Mouse (Mus musculus) heart, embryonic 15.5 days (tissue): Measurements from ENCODE around the gene Bcl7c. TPM values are rescaled to one million over a fixed set of nuclear protein-coding genes. Genes with fewer than 3 reads are reported as not detected.
"Not testable (repeated sequence)": the region's sequence is repeated elsewhere in the genome, so short reads cannot be mapped to it uniquely, and the experiment has no call there.

ENCODE experiments used
- ATAC-seq: fragments of 200-750 bp; cut with Nextera tagmentation; replicated peaks from 2 replicates; pipeline ENCODE4 v1.8.0; 2017; ENCODE audit warnings: low read depth, moderate TSS enrichment; ENCODE audit not compliant: insufficient number of reproducible peaks, insufficient read depth, low FRiP score
- H3K27ac ChIP-seq: fragments of 300-500 bp; sonication (generic); 2 replicates; pipeline ENCODE4 v1.5.1; 2015; ENCODE audit warnings: mild to moderate bottlenecking, inconsistent platforms
- H3K27me3 ChIP-seq: fragments of 300-500 bp; sonication (generic); 2 replicates; pipeline ENCODE4 v1.6.1; 2015; ENCODE audit warnings: inconsistent platforms
- H3K36me3 ChIP-seq: fragments of 300-500 bp; sonication (generic); 2 replicates; pipeline ENCODE4 v1.6.1; 2015; ENCODE audit warnings: mild to moderate bottlenecking, inconsistent platforms
- H3K4me1 ChIP-seq: fragments of 300-500 bp; sonication (generic); replicated peaks from 2 replicates; pipeline ENCODE4 v1.6.1; 2015; ENCODE audit warnings: inconsistent platforms
- H3K4me2 ChIP-seq: fragments of 300-500 bp; sonication (generic); 2 replicates; pipeline ENCODE4 v1.6.1; 2015; ENCODE audit warnings: inconsistent platforms, mild to moderate bottlenecking, moderate library complexity
- H3K4me3 ChIP-seq: fragments of 300-500 bp; sonication (generic); 2 replicates; pipeline ENCODE4 v1.5.1; 2015; ENCODE audit warnings: mild to moderate bottlenecking, inconsistent platforms
- H3K9ac ChIP-seq: fragments of 300-500 bp; sonication (generic); 2 replicates; pipeline ENCODE4 v1.6.1; 2015; ENCODE audit warnings: mild to moderate bottlenecking, inconsistent platforms
- H3K9me3 ChIP-seq: fragments of 300-500 bp; sonication (generic); replicated peaks from 2 replicates; pipeline ENCODE4 v1.6.1; 2016; ENCODE audit warnings: inconsistent platforms
- WGBS: fragments of 180-500 bp; shearing (Covaris S2); methylation state at CpG from one replicate; pipeline ENCODE4 v1.1.7; 2015; ENCODE audit warnings: mixed read lengths; 5-methylcytosine and 5-hydroxymethylcytosine counted together
- polyA plus RNA-seq: library from polyadenylated mRNA; unstranded; fragments of >200 nt; fragmentation: Nextera tagmentation; extraction: Ambion mirVana; gene quantifications from 2 replicates; pipeline ENCODE4 v1.2.1, GENCODE M21; 2015

The Bcl7c gene
- polyA plus RNA-seq, 1 experiment from 2014 or later, result 37.2 TPM

DNA sequence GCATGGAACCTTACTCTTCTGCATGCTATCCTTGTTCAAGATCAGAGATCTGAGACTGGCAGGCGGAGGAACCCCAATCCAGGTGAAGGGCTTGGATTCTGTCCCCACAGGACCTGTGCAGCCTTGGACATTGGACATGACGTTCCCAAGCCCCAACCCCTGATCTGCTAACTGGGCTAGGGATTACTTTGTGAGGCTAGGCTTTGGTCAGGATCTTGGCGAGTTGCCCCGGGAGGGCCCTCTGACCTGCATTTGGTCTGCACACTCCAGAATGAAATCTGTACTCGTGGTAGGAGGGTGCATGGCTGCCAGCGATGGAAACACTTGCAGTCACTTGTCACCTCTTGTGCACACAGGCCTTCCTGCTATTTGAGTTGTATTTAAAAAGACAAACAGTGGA lies 45.8 kb downstream of the Bcl7c start:
- 73% methylated on average over 6 of the region's 6 CpGs for WGBS
- H3K36me3 ChIP-seq, result peaks cover 6% of the 10 kb centered on the region; the same call in 1 of the 2 replicates

DNA sequence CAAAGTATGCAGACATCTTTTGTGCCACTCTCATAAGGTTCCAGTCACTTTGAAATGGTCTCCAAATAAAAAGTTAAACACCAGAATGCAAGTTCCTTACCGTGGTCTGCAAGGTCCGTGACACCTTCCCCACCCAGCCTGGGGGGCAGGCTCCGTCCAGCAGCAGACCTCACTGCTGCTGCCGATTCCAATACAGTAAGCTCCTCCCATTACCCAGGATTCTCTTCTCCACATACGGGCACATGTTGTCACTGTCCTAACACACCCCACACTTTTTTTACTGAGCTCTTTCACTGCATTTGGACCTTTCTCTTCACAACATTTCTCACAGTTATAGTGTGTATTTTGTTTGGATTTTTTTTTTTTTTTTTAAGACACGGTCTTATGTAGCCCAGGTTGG lies 46.9 kb downstream of the Bcl7c start:
- Histone ChIP-seq H3K4me3 (no peak overlapping the region), H3K4me1 (no peaks in the 10 kb centered on the region), H3K9ac (no peak overlapping the region), H3K9me3 (no peaks in the 10 kb centered on the region), H3K4me2 (no peak overlapping the region), H3K27me3 (no peaks in the 10 kb centered on the region), H3K36me3 (peaks cover 6% of the 10 kb centered on the region; the same call in 1 of the 2 replicates), H3K27ac (no peak overlapping the region)
- WGBS, result 76% methylated on average over 6 of the region's 6 CpGs
- ATAC-seq, result no peak

More for the DNA sequence above, 45.8 kb downstream of the Bcl7c start:
- Histone ChIP-seq H3K27ac (no peak overlapping the region), H3K4me1 (peaks cover 3% of the 10 kb centered on the region; the same call in 1 of the 2 replicates), H3K9ac (no peak overlapping the region), H3K9me3 (no peaks in the 10 kb centered on the region), H3K27me3 (no peaks in the 10 kb centered on the region), H3K4me2 (no peak overlapping the region), H3K4me3 (no peak overlapping the region)
- ATAC-seq, result no peak

DNA sequence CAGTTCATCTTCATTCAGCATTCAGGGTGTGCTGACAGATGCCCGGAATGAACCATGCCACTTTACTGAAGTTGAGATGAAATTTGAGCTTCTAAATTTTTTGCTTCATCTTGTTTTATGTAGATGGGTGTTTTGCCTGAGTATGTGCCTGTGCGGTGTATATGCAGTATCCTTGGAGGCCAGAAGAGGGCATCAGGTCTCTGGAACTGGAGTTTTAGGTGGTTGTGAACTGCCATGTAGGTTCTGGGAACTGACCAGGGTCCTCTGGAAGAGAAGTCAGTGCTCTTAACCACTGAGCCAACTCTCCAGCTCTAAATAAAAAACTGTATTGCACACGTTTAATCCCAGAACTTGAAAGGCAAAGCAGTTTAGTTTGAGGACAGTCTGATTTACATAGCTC lies 47.9 kb downstream of the Bcl7c start:
- H3K9ac ChIP-seq, result no peak overlapping the region
- ATAC-seq, result no peak
- WGBS, result 83% methylated on average over 3 of the region's 3 CpGs

DNA sequence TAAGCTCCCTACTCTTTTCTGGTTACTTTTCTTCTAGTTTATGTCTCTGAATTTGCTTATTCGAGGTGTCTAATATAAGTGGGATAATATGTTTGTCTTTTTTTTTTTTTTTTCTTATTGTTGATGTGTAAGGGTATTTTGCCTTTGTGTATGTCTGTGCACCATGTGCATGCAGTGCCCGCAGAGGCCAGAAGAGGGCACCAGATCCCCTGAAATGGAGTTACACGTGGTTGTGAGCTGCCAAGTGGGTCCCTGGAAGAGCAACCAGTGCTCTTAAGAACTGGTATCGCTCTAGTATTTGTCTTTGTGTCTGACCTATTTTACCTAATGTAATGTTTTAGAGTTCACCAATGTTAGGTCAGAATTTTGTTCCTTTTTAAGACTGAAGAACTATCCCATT lies 51.8 kb downstream of the Bcl7c start:
- Histone ChIP-seq H3K9ac (no peak overlapping the region), H3K4me1 (peaks cover 5% of the 10 kb centered on the region; the same call in 1 of the 2 replicates), H3K36me3 (no peaks in the 10 kb centered on the region), H3K27me3 (no peaks in the 10 kb centered on the region), H3K4me2 (no peak overlapping the region), H3K27ac (no peak overlapping the region), H3K4me3 (no peak overlapping the region), H3K9me3 (no peaks in the 10 kb centered on the region)
- no peak for ATAC-seq
- 33% methylated on average over 4 of the region's 4 CpGs for WGBS

More for the DNA sequence above, 47.9 kb downstream of the Bcl7c start:
- no peak overlapping the region for H3K27ac ChIP-seq
- peaks cover 1% of the 10 kb centered on the region; the same call in 1 of the 2 replicates for H3K36me3 ChIP-seq
- no peaks in the 10 kb centered on the region for H3K4me1 ChIP-seq
- no peaks in the 10 kb centered on the region for H3K9me3 ChIP-seq
- H3K27me3 ChIP-seq, result no peaks in the 10 kb centered on the region
- no peak overlapping the region for H3K4me2 ChIP-seq
- H3K4me3 ChIP-seq, result no peak overlapping the region

DNA sequence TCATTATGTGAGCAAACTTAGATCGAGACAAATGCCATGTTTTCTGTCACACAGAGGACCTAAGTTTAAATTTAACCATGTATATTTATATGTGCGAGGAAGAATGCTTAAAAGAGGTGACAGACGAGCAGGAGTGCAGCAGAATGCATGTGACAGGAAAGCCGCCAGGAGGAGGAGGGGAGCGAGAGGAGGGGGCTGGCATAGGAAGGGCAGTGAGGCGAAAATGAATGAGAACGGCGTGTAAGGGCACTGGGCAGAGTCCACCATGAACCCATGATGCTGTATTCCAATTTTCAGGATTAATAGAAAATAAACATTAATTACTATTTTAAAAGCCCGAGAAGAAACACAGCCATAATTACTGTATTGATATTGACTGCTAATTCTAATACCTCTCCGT lies 54.4 kb downstream of the Bcl7c start:
- H3K27me3 ChIP-seq, result no peaks in the 10 kb centered on the region
- 74% methylated on average over 10 of the region's 10 CpGs for WGBS
- H3K36me3 ChIP-seq, result no peaks in the 10 kb centered on the region
- H3K4me1 ChIP-seq, result peaks cover 8% of the 10 kb centered on the region; the same call in 1 of the 2 replicates
- H3K4me3 ChIP-seq, result no peak overlapping the region
- no peaks in the 10 kb centered on the region for H3K9me3 ChIP-seq
- H3K9ac ChIP-seq, result no peak overlapping the region
- H3K27ac ChIP-seq, result no peak overlapping the region
- no peak overlapping the region for H3K4me2 ChIP-seq
- no peak for ATAC-seq

DNA sequence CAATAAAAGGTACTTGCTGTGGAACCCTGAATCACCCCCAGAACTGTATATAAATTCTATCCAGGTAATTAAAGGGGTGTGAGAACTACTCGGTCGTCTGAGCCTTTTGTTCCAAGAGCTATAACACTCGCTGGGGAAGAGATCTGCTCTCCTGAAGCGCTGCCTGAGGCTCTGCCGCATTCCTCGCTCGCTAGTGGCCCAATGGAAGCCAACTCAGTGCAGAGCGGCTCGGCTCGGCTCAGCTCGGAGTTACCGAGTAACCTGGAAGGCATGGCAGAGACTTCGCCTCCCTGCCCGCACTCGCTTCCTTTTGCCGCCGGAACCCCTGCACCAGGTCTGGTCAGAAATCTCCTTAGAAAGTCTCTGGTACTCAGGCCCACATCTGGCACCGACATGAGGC lies 56.7 kb downstream of the Bcl7c start:
- Histone ChIP-seq H3K27me3 (no peaks in the 10 kb centered on the region), H3K4me3 (peak overlapping the region; percentile 33), H3K4me1 (peaks cover 8% of the 10 kb centered on the region; the same call in 1 of the 2 replicates), H3K27ac (no peak overlapping the region), H3K36me3 (no peaks in the 10 kb centered on the region), H3K4me2 (peak overlapping the region; percentile 62), H3K9me3 (no peaks in the 10 kb centered on the region), H3K9ac (peak overlapping the region; percentile 31; the same call in 1 of the 2 replicates)
- WGBS, result 13% methylated on average over 18 of the region's 18 CpGs
- no peak for ATAC-seq

DNA sequence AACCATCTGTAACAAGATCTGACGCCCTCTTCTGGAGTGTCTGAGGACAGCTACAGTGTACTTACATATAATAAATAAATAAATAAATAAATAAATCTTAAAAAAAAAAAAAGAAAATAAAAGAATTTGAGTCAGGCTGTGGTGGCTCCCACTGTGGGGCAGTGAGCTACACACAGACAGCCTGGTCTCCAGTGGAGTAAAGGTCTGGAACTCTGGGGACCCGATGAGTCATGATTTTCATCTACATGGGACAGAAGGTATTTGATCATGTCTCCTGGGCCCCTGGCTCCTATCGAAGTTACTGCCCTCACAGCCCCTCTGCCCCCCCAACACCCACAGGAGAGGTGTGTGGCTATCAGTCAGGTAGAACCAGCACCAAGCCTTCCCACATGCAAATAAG lies 57.1 kb downstream of the Bcl7c start:
- peak overlapping the region; percentile 62 for H3K4me2 ChIP-seq
- H3K9me3 ChIP-seq, result no peaks in the 10 kb centered on the region
- H3K36me3 ChIP-seq, result no peaks in the 10 kb centered on the region
- H3K27me3 ChIP-seq, result no peaks in the 10 kb centered on the region
- no peak for ATAC-seq
- H3K4me1 ChIP-seq, result peaks cover 8% of the 10 kb centered on the region; the same call in 1 of the 2 replicates
- no peak overlapping the region for H3K9ac ChIP-seq
- 78% methylated on average over 3 of the region's 3 CpGs for WGBS
- no peak overlapping the region for H3K27ac ChIP-seq
- peak overlapping the region; percentile 33 for H3K4me3 ChIP-seq

DNA sequence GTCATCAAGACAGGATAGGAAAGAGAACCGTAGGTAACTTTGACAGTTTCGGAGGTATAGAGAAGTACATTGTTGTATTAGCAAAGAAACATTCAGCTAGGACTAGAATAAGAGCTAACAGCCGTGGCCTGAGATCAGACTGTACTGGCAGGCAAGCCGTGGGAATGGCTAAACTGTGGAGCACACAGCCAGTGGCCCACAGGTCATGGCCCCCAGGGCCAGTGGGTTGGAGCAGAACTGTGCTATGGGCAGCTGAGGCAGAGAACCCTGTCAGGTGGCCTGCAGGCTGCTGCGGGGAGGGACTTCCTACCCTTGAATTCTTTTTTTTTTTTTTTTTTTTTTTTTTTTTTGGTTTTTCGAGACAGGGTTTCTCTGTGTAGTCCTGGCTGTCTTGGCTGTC lies 59.5 kb downstream of the Bcl7c start:
- Histone ChIP-seq H3K9me3 (no peaks in the 10 kb centered on the region), H3K4me3 (no peak overlapping the region), H3K9ac (no peak overlapping the region), H3K4me2 (no peak overlapping the region), H3K36me3 (no peaks in the 10 kb centered on the region), H3K4me1 (peaks cover 8% of the 10 kb centered on the region; the same call in 1 of the 2 replicates), H3K27me3 (no peaks in the 10 kb centered on the region), H3K27ac (no peak overlapping the region)
- WGBS, result 68% methylated on average over 6 of the region's 6 CpGs
- ATAC-seq, result no peak

DNA sequence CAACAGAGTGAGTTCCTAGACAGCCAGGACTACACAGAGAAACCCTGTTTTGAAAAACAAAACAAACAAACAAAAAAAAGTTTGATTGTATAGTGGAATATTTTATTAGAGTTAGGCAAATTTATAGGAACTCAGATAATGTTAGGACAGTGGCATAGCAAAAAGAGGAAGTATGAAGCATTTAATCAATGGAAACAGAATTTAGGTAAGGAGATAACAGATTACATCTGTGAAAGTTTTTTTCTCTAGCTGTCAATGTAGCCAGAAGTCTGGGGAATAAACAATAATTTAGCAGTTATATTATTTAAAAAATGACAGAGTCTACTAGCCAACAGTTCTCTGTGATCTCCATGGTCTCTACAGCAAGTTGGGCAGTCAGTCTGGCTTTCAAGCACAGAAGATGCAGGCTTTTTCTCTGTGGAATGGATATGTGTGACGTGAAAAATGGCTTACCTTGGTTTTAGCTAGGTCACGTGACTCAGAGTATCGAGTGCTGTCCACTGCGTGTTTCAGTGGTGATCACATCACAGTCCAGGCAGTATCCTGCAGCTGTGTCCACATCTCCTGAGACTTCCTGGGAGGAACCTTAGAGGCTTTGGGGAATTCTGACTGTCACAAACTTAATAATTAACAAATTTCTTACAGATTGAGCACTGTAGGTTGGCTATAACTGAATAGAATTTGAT lies 60.1 kb downstream of the Bcl7c start:
- Histone ChIP-seq H3K27me3 (no peaks in the 10 kb centered on the region), H3K4me3 (no peak overlapping the region), H3K9ac (no peak overlapping the region), H3K9me3 (no peaks in the 10 kb centered on the region), H3K36me3 (no peaks in the 10 kb centered on the region), H3K27ac (no peak overlapping the region), H3K4me1 (peaks cover 8% of the 10 kb centered on the region; the same call in 1 of the 2 replicates), H3K4me2 (no peak overlapping the region)
- 70% methylated on average over 4 of the region's 4 CpGs for WGBS
- no peak for ATAC-seq

DNA sequence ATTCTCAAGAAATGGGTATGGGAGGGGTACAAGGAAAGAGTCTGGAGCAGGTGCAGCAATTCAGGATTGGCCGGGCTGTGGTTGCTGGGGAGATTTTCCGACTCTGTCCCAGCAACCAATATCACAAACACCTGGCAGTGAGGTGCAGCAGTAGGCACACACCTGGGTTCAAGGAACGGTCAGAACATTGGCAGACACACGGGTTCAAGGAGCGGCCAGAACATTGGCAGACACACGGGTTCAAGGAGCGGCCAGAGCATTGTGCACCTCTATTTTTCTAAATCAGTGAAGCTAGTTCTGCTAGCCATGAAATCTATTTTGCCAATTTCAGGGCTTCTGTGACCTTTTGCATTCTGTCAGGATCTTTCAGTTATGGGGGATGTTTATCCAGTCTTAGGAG lies 61.2 kb downstream of the Bcl7c start:
- ATAC-seq, result not testable (repeated sequence)
- WGBS, result 90% methylated on average over 7 of the region's 7 CpGs

DNA sequence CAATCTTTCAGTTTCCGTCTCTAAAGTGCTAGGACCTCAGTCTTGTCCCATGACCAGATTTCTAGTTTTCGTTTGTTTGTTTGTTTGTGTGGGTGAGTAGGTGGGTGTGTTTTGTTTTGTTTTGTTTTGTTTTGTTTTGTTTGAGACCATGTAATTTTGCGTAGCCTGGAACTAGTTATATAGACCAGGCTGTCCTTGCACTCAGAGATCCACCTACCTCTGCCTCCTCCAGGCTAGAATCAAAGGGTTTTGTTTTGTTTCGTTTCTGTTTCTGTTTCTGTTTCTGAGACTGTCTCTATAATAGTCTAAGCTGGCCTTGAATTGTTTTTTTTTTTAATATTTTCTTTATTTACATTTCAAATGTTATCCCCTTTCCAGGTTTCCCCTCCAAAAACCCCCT lies 62.4 kb downstream of the Bcl7c start:
- Histone ChIP-seq H3K4me3 (no peak overlapping the region), H3K9me3 (no peaks in the 10 kb centered on the region), H3K27me3 (no peaks in the 10 kb centered on the region), H3K4me1 (no peaks in the 10 kb centered on the region), H3K36me3 (no peaks in the 10 kb centered on the region), H3K9ac (no peak overlapping the region), H3K27ac (no peak overlapping the region), H3K4me2 (no peak overlapping the region)
- 83% methylated on average over 4 of the region's 4 CpGs for WGBS
- no peak for ATAC-seq

More for the DNA sequence above, 61.2 kb downstream of the Bcl7c start:
- H3K9me3 ChIP-seq, H3K4me3 ChIP-seq, H3K4me1 ChIP-seq, H3K27ac ChIP-seq, H3K9ac ChIP-seq, H3K4me2 ChIP-seq, H3K27me3 ChIP-seq, H3K36me3 ChIP-seq: not testable (repeated sequence)

DNA sequence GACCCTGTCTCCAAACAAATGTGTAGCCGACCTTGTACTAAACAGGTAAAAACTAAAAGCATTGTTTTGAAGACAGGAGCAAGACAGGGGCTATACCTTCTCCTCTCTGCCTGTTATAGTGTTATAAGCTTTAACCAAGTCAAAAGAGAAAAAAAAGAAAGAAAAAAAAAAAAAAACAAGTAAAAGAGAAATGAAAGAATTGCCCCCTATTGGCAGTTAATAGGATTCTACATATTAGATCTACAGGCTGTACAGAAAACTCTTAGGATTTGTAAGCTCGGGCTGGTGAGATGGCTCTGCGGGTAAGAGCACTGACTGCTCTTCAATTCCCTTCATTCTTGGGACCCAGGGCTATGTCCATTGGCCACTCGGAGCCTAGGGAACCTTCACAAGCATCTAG lies 66.5 kb downstream of the Bcl7c start:
- Histone ChIP-seq H3K27me3 (no peaks in the 10 kb centered on the region), H3K9me3 (no peaks in the 10 kb centered on the region), H3K9ac (no peak overlapping the region), H3K27ac (no peak overlapping the region), H3K4me1 (peaks cover 4% of the 10 kb centered on the region), H3K4me3 (no peak overlapping the region), H3K4me2 (no peak overlapping the region), H3K36me3 (no peaks in the 10 kb centered on the region)
- 60% methylated on average over 4 of the region's 4 CpGs for WGBS
- no peak for ATAC-seq
